Mouse (Mus musculus): ENCODE data around the gene Glis2. TPM values are rescaled to one million over a fixed set of nuclear protein-coding genes. Genes with fewer than 3 reads are reported as not detected.

Gene Glis2
- total and polyA plus RNA-seq, 3 experiments = 0.59 to 3.3 (median 2.5) TPM

DNA sequence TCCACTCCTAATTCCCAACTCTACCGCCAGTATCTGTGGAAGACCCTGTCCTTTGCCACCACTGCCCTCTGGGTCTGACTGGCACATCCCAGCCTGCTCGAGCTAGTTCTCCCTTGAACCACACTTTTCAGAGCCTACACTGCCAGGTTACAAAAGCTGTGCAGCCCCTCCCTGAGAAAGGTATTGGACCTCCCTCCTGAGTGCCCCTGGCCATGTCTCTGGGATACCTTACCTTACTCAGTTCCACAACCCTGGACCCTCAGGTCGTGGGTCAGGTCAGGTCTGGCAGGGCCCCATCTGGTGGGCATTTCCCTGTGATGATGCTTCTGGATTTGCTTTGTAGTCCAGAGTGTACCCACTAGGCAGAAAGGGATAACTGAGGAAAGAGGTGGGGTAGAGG, 5.1 kb downstream of the Glis2 start:
- DNase-seq (ENCODE audit: extremely low read depth) = no peak
- Histone ChIP-seq H3K4me2 (ENCODE audit: insufficient read depth, low read depth, poor library complexity, severe bottlenecking) (no peak overlapping the region), H3K4me3 (replicated peaks in 1 of 3; ENCODE audit: low read depth in 2 of 3, low read length in 2 of 3, poor library complexity in 1 of 3) (no peak overlapping the region), H3K4me1 (ENCODE audit: control insufficient read depth in 1 of 2, insufficient read depth in 2 of 2) (peaks cover 14 to 30% of the 10 kb centered on the region in 2 experiments), H3K9ac (ENCODE audit: insufficient read depth, low read depth) (no peak overlapping the region), H3K27me3 (replicated peaks) (peaks cover 26% of the 10 kb centered on the region), H3K36me3 (replicated peaks in 1 of 2; ENCODE audit: control insufficient read depth in 1 of 2, insufficient read depth in 1 of 2, low read length in 1 of 2) (no peaks in the 10 kb centered on the region), H3K27ac (ENCODE audit: insufficient read depth, low read depth) (no peak overlapping the region), H3K79me2 (replicated peaks; ENCODE audit: control insufficient read depth, extremely low read depth, insufficient read depth, poor library complexity, severe bottlenecking) (no peaks in the 10 kb centered on the region), H3K9me3 (replicated peaks; ENCODE audit: low read length) (no peaks in the 10 kb centered on the region)
- in situ Hi-C loops (cut with MboI; ENCODE audit: low pct_ligation_motif_present, low pct_unique_long_range_greater_than_20kb, low sequenced_read_pairs) (no loop called here), dilution Hi-C loops (cut with MboI; ENCODE audit: extremely low pct_ligation_motif_present, extremely low pct_unique_long_range_greater_than_20kb, low sequenced_read_pairs) (no loop called here)
- TF ChIP-seq IRF4 (IDR thresholded peaks at IDR 0.05; ENCODE audit: low read depth, low read length) (no peak), JUN (IDR thresholded peaks at IDR 0.05; ENCODE audit: insufficient read depth, low read depth, low read length) (no peak), BHLHE40 (IDR thresholded peaks at IDR 0.05; ENCODE audit: low read depth, low read length) (no peak), TBP (conservative IDR thresholded peaks at IDR 0.05; ENCODE audit: low read depth, low read length) (no peak), ELF1 (IDR thresholded peaks at IDR 0.05; ENCODE audit: low read depth, low read length) (no peak), MYC (IDR thresholded peaks at IDR 0.05; ENCODE audit: low read depth, low read length) (no peak), GABPA (IDR thresholded peaks at IDR 0.05; ENCODE audit: insufficient replicate concordance, low read depth, low read length) (no peak), UBTF (IDR thresholded peaks at IDR 0.05; ENCODE audit: low read depth, low read length) (no peak), POLR2A (IDR thresholded peaks at IDR 0.05; ENCODE audit: low read depth, low read length) (no peak), ZC3H11A (IDR thresholded peaks at IDR 0.05; ENCODE audit: low read depth, low read length) (no peak), HCFC1 (IDR thresholded peaks at IDR 0.05; ENCODE audit: low read depth, low read length) (no peak), ZNF384 (IDR thresholded peaks at IDR 0.05; ENCODE audit: low read depth, low read length) (no peak)

- in situ Hi-C loops (cut with MboI; ENCODE audit: low pct_ligation_motif_present, low pct_unique_long_range_greater_than_20kb, low sequenced_read_pairs) (no loop called here), dilution Hi-C loops (cut with MboI; ENCODE audit: extremely low pct_ligation_motif_present, extremely low pct_unique_long_range_greater_than_20kb, low sequenced_read_pairs) (no loop called here)
- TF ChIP-seq SIN3A (IDR thresholded peaks at IDR 0.05; ENCODE audit: low read length) (no peak), ETS1 (conservative IDR thresholded peaks at IDR 0.05; ENCODE audit: low read depth, low read length) (no peak), USF2 (conservative IDR thresholded peaks at IDR 0.05; ENCODE audit: low read depth, low read length) (no peak), MYC (IDR thresholded peaks at IDR 0.05; ENCODE audit: low read depth, low read length) (no peak), ZC3H11A (IDR thresholded peaks at IDR 0.05; ENCODE audit: low read depth, low read length) (no peak), UBTF (IDR thresholded peaks at IDR 0.05; ENCODE audit: low read depth, low read length) (no peak), POLR2AphosphoS2 (IDR thresholded peaks at IDR 0.05; ENCODE audit: low read depth, low read length) (no peak)
- peaks cover 7 to 20% of the 10 kb centered on the region in 2 experiments for H3K4me1 ChIP-seq (ENCODE audit: control insufficient read depth in 1 of 2, insufficient read depth in 2 of 2)
- H3K4me3 ChIP-seq (replicated peaks in 1 of 3; ENCODE audit: low read depth in 2 of 3, low read length in 2 of 3, poor library complexity in 1 of 3) = no peak overlapping the region
- no peaks in the 10 kb centered on the region for H3K36me3 ChIP-seq (replicated peaks in 1 of 2; ENCODE audit: control insufficient read depth in 1 of 2, insufficient read depth in 1 of 2, low read length in 1 of 2)
- no peak for DNase-seq (ENCODE audit: extremely low read depth)
- peaks cover 15% of the 10 kb centered on the region for H3K27me3 ChIP-seq (replicated peaks)
- no peaks in the 10 kb centered on the region for H3K79me2 ChIP-seq (replicated peaks; ENCODE audit: control insufficient read depth, extremely low read depth, insufficient read depth, poor library complexity, severe bottlenecking)
- no peaks in the 10 kb centered on the region for H3K9me3 ChIP-seq (replicated peaks; ENCODE audit: low read length)
- H3K9ac ChIP-seq (ENCODE audit: insufficient read depth, low read depth) = no peak overlapping the region
- H3K4me2 ChIP-seq (ENCODE audit: insufficient read depth, low read depth, poor library complexity, severe bottlenecking) = no peak overlapping the region
- no peak overlapping the region for H3K27ac ChIP-seq (ENCODE audit: insufficient read depth, low read depth)
Measured at GRCm38 (mm10) chr16:4600701-4601310, 6.3 kb downstream of the Glis2 start.

Measured in CH12.LX (cell line).